In genomic region chr7:100559331-100559730, GRCm38 (mm10) we compare ENCODE assay signal across 33 mouse cellular contexts. TPM values are rescaled to one million over a fixed set of nuclear protein-coding genes. Genes with fewer than 3 reads are reported as not detected.
DNase-seq lines count a peak whose midpoint lies in the region; ATAC-seq and TF ChIP-seq lines count a peak whose summit lies in the region.
"Had no signal": no experiment of that assay in that cellular context is flagged by ENCODE, and none has a peak within 500 bp of the region (broad histone marks: within the 10 kb centered on the region; RNA-seq: fewer than 3 reads in every experiment).

No protein-coding gene starts in this region.

- no peak overlapping the region for H3K9ac ChIP-seq in MEL (ENCODE audit: control insufficient read depth, low read depth, low read length, poor library complexity, severe bottlenecking)
- 0 out of 2 replicates have a peak overlapping the region, but pooled peaks have one; percentile 27 for H3K9ac ChIP-seq in liver, embryonic 12.5 days
- no peak overlapping the region for H3K9ac ChIP-seq in liver, postnatal 0 days (replicated peaks)
- H3K9ac ChIP-seq: embryonic facial prominence, embryonic 13.5 days; forebrain, embryonic 13.5 days; hindbrain, embryonic 12.5 days; intestine, embryonic 15.5 days; lung, embryonic 14.5 days; neural tube, embryonic 12.5 days had no signal

- H3K4me3 ChIP-seq in MEL (ENCODE audit: control insufficient read depth in 1 of 2, insufficient read depth in 1 of 2, low read depth in 2 of 2, low read length in 2 of 2), result no peak overlapping the region
- H3K4me3 ChIP-seq in liver, embryonic 12.5 days, result no peak overlapping the region
- H3K4me3 ChIP-seq in liver, postnatal 0 days (ENCODE audit: low read depth, low read length), result no peak overlapping the region
- H3K4me3 ChIP-seq in cerebellum, adult 2 months (replicated peaks; ENCODE audit: insufficient read depth, low read depth, low read length), result no peak overlapping the region
- H3K4me3 ChIP-seq: embryonic facial prominence, embryonic 13.5 days; forebrain, embryonic 13.5 days; hindbrain, embryonic 12.5 days; intestine, embryonic 15.5 days; myocyte; neural tube, embryonic 12.5 days had no signal

- TF ChIP-seq POLR2A in MEL (IDR thresholded peaks at IDR 0.05; ENCODE audit: control insufficient read depth in 1 of 2, insufficient read depth in 1 of 2, low read depth in 1 of 2, low read length in 2 of 2, poor library complexity in 1 of 2), result no peak
- TF ChIP-seq POLR2A in cerebellum, adult 2 months (IDR thresholded peaks at IDR 0.05; ENCODE audit: borderline replicate concordance, insufficient read depth, low read length), result no peak

- H3K4me2 ChIP-seq in liver, embryonic 12.5 days, result peak overlapping the region; percentile 49
- H3K4me2 ChIP-seq in liver, postnatal 0 days (ENCODE audit: low read depth, low read length), result peak overlapping the region; percentile 40
- H3K4me2 ChIP-seq: embryonic facial prominence, embryonic 13.5 days; forebrain, embryonic 13.5 days; heart, embryonic 11.5 days; hindbrain, embryonic 12.5 days; intestine, embryonic 15.5 days; lung, embryonic 14.5 days; midbrain, embryonic 11.5 days; neural tube, embryonic 12.5 days had no signal

- H3K4me1 ChIP-seq in MEL (ENCODE audit: control insufficient read depth in 1 of 2, insufficient read depth in 2 of 2, low read length in 2 of 2), result 0 out of 4 replicates have a peak, but pooled peaks cover 0 to 3% of the 10 kb centered on the region in 2 experiments
- H3K4me1 ChIP-seq in liver, embryonic 12.5 days, result peaks cover 47% of the 10 kb centered on the region
- H3K4me1 ChIP-seq in liver, postnatal 0 days (ENCODE audit: insufficient read depth), result peaks cover 14% of the 10 kb centered on the region
- H3K4me1 ChIP-seq in cerebellum, adult 2 months (ENCODE audit: control insufficient read depth, insufficient read depth, low read length), result peaks cover 4% of the 10 kb centered on the region

- H3K79me2 ChIP-seq in MEL (ENCODE audit: control insufficient read depth, insufficient read depth, low read length, poor library complexity), result no peaks in the 10 kb centered on the region

- no peak for TF ChIP-seq CTCF in MEL (IDR thresholded peaks at IDR 0.05 in 2 of 3, conservative IDR thresholded peaks at IDR 0.05 in 1 of 3; ENCODE audit: control insufficient read depth in 1 of 3, insufficient read depth in 1 of 3, low read depth in 2 of 3, low read length in 3 of 3, poor library complexity in 1 of 3, severe bottlenecking in 1 of 3)
- TF ChIP-seq CTCF in liver, postnatal 0 days (IDR thresholded peaks at IDR 0.05; ENCODE audit: low read depth), result no peak
- no peak for TF ChIP-seq CTCF in cerebellum, adult 2 months (IDR thresholded peaks at IDR 0.05; ENCODE audit: borderline replicate concordance, insufficient read depth, low read depth, low read length)

- peaks cover 0 to 4% of the 10 kb centered on the region in 2 experiments; a peak in 3 of 4 replicates for H3K36me3 ChIP-seq in MEL (ENCODE audit: control insufficient read depth in 1 of 2, insufficient read depth in 2 of 2, low read length in 2 of 2)
- peaks cover 15% of the 10 kb centered on the region; the same call in 1 of the 2 replicates for H3K36me3 ChIP-seq in liver, embryonic 12.5 days
- H3K36me3 ChIP-seq in liver, postnatal 0 days (replicated peaks; ENCODE audit: insufficient read depth, low read length), result peaks cover 3% of the 10 kb centered on the region
- H3K36me3 ChIP-seq: hindbrain, embryonic 12.5 days; neural tube, embryonic 12.5 days had no signal

- 0 out of 4 replicates have a peak, but pooled peaks have one; percentile 9 to 24 for TF ChIP-seq EP300 in MEL (IDR thresholded peaks at IDR 0.05; ENCODE audit: low read depth in 1 of 2, low read length in 2 of 2)
- peak; percentile 71; the same call in 1 of the 2 replicates for TF ChIP-seq EP300 in liver, postnatal 0 days (IDR thresholded peaks at IDR 0.05; ENCODE audit: low read depth)

- DNase-seq in MEL (ENCODE audit: low read depth, low spot score), result peak; percentile 32
- no peak for DNase-seq in liver, postnatal 0 days
- DNase-seq in thymus, postnatal 14 days, result no peak
- DNase-seq in cerebellum, postnatal 14 days, result no peak
- no peak for DNase-seq in cerebellum, adult 2 months
- DNase-seq: adrenal gland, postnatal 14 days; cerebellum, adult 8-10 months; cerebellum, postnatal 36 days; embryo, embryonic 11 days; gastrocnemius, postnatal 10 days; heart, postnatal 36 days; kidney, adult 2 months; kidney, postnatal 4 days; layer of hippocampus, postnatal 36 days; left cerebral cortex, postnatal 4 days; lung, embryonic 14.5 days; lung, postnatal 14 days; thymus, adult 2 months; thymus, postnatal 4 days had no signal

- H3K27ac ChIP-seq in MEL (ENCODE audit: control insufficient read depth, low read depth, low read length), result no peak overlapping the region
- H3K27ac ChIP-seq in liver, embryonic 12.5 days, result peak overlapping the region; percentile 66
- no peak overlapping the region for H3K27ac ChIP-seq in liver, postnatal 0 days (ENCODE audit: low read depth)
- H3K27ac ChIP-seq in cerebellum, adult 2 months (ENCODE audit: insufficient read depth, low read length), result no peak overlapping the region
- H3K27ac ChIP-seq: embryonic facial prominence, embryonic 13.5 days; forebrain, embryonic 13.5 days; hindbrain, embryonic 12.5 days; hindbrain, postnatal 0 days; intestine, embryonic 15.5 days; kidney, postnatal 0 days; neural tube, embryonic 12.5 days had no signal

- TF ChIP-seq RAD21 in MEL (IDR thresholded peaks at IDR 0.05; ENCODE audit: low read depth, low read length), result no peak

- no peaks in the 10 kb centered on the region for H3K27me3 ChIP-seq in MEL (ENCODE audit: control insufficient read depth in 1 of 2, insufficient read depth in 2 of 2, low read length in 2 of 2)
- H3K27me3 ChIP-seq in liver, embryonic 12.5 days (replicated peaks), result no peaks in the 10 kb centered on the region
- no peaks in the 10 kb centered on the region for H3K27me3 ChIP-seq in liver, postnatal 0 days (ENCODE audit: insufficient read depth, low read length)
- no peaks in the 10 kb centered on the region for H3K27me3 ChIP-seq in cerebellum, adult 2 months (ENCODE audit: control insufficient read depth, insufficient read depth, low read length)
- H3K27me3 ChIP-seq: embryonic facial prominence, embryonic 13.5 days; forebrain, embryonic 13.5 days; hindbrain, embryonic 12.5 days; intestine, embryonic 15.5 days; neural tube, embryonic 12.5 days had no signal

- WGBS in liver, embryonic 12.5 days (ENCODE audit: insufficient replicate concordance), result 57% methylated on average over 4 of the region's 4 CpGs
- WGBS in liver, postnatal 0 days (ENCODE audit: insufficient replicate concordance), result 60% methylated on average over 4 of the region's 4 CpGs
- WGBS in cerebellum, adult 2 months, result 85% methylated on average over 4 of the region's 4 CpGs

- no peaks in the 10 kb centered on the region for H3K9me3 ChIP-seq in MEL (replicated peaks; ENCODE audit: insufficient read depth, low read length)
- H3K9me3 ChIP-seq in liver, embryonic 12.5 days (replicated peaks), result no peaks in the 10 kb centered on the region
- H3K9me3 ChIP-seq in liver, postnatal 0 days (ENCODE audit: low read length), result no peaks in the 10 kb centered on the region
- H3K9me3 ChIP-seq: embryonic facial prominence, embryonic 13.5 days; forebrain, embryonic 13.5 days; hindbrain, embryonic 12.5 days; intestine, embryonic 15.5 days; neural tube, embryonic 12.5 days had no signal

- peak; percentile 83 for ATAC-seq in erythroblast, adult 5-6 weeks (replicated peaks; ENCODE audit: low FRiP score, poor library complexity, severe bottlenecking)
- ATAC-seq in liver, embryonic 12.5 days, result peak; percentile 86
- 0 out of 2 replicates have a peak, but pooled peaks have one; percentile 8 for ATAC-seq in liver, postnatal 0 days
- ATAC-seq: forebrain, embryonic 13.5 days; hindbrain, postnatal 0 days; intestine, embryonic 15.5 days; midbrain, embryonic 16.5 days had no signal

RNA-seq across cellular contexts. Expression of gene Coa4, which starts 22.5 kb away (rescaled TPM):
- 6.1 and 8.1 TPM in 2 replicates for total RNA-seq in MEL (2012; rRNA removed)
- 10 to 100 TPM in 1 of 2 experiments, not detected in 1; 13.8 TPM for polyA plus RNA-seq in MEL (2012; ENCODE audit: insufficient read depth in 1 of 2, insufficient read length in 2 of 2, low read depth in 1 of 2, low replicate concordance in 2 of 2, missing spikeins in 1 of 2)
- 1.7 and 4.0 TPM in 2 replicates for total RNA-seq in erythroblast, adult 5-6 weeks (2015; ENCODE audit: low replicate concordance)
- 6.7 and 9.8 TPM in 2 replicates for total RNA-seq in erythroblast, adult 5-6 weeks (2017; ENCODE audit: low replicate concordance)
- polyA plus RNA-seq in liver, embryonic 12.5 days (2016; fragmentation: Nextera tagmentation; extraction: Ambion mirVana), result 15.1 and 18.1 TPM in 2 replicates
- polyA plus RNA-seq in liver, postnatal 0 days (2015; fragmentation: Nextera tagmentation; extraction: Ambion mirVana), result 11.9 and 12.4 TPM in 2 replicates
- 12.7 and 13.0 TPM in 2 replicates for polyA plus RNA-seq in cerebellum, adult 2 months (2012; rRNA removed)

RNA-seq across cellular contexts. Expression of gene Dnajb13, which starts 44.6 kb away (rescaled TPM):
- total RNA-seq in MEL (2012; rRNA removed), result 2.0 and 2.2 TPM in 2 replicates
- 1 to 10 TPM in 1 of 2 experiments, not detected in 1; 3.6 TPM for polyA plus RNA-seq in MEL (2012; ENCODE audit: insufficient read depth in 1 of 2, insufficient read length in 2 of 2, low read depth in 1 of 2, low replicate concordance in 2 of 2, missing spikeins in 1 of 2)
- 1.5 TPM in 1 of 2 replicates, not detected in the other for total RNA-seq in erythroblast, adult 5-6 weeks (2015; ENCODE audit: low replicate concordance)
- total RNA-seq in erythroblast, adult 5-6 weeks (2017; ENCODE audit: low replicate concordance), result 2.6 and 9.2 TPM in 2 replicates
- 2.5 TPM in 2 replicates for polyA plus RNA-seq in liver, embryonic 12.5 days (2016; fragmentation: Nextera tagmentation; extraction: Ambion mirVana)
- 1.0 and 1.8 TPM in 2 replicates for polyA plus RNA-seq in liver, postnatal 0 days (2015; fragmentation: Nextera tagmentation; extraction: Ambion mirVana)
- polyA plus RNA-seq in cerebellum, adult 2 months (2012; rRNA removed), result 1.1 and 1.2 TPM in 2 replicates
- total RNA-seq: gastrocnemius, postnatal 10 days; granulocyte monocyte progenitor cell, adult 5-6 weeks; heart, postnatal 36 days had no signal

RNA-seq across cellular contexts. Expression of gene Rab6a, which starts 47.9 kb away (rescaled TPM):
- total RNA-seq in MEL (2012; rRNA removed), result 43.2 and 45.1 TPM in 2 replicates
- 10 to 100 TPM; 58.4 to 92.8 TPM for polyA plus RNA-seq in MEL (2012; ENCODE audit: insufficient read depth in 1 of 2, insufficient read length in 2 of 2, low read depth in 1 of 2, low replicate concordance in 2 of 2, missing spikeins in 1 of 2)
- 60.5 and 60.6 TPM in 2 replicates for total RNA-seq in erythroblast, adult 5-6 weeks (2015; ENCODE audit: low replicate concordance)
- 62.5 and 81.7 TPM in 2 replicates for total RNA-seq in erythroblast, adult 5-6 weeks (2017; ENCODE audit: low replicate concordance)
- polyA plus RNA-seq in liver, embryonic 12.5 days (2016; fragmentation: Nextera tagmentation; extraction: Ambion mirVana), result 60.7 and 62.0 TPM in 2 replicates
- polyA plus RNA-seq in liver, postnatal 0 days (2015; fragmentation: Nextera tagmentation; extraction: Ambion mirVana), result 44.8 and 51.0 TPM in 2 replicates
- polyA plus RNA-seq in cerebellum, adult 2 months (2012; rRNA removed), result 252 and 259 TPM in 2 replicates

RNA-seq across cellular contexts. Expression of gene Mrpl48, which starts 48.8 kb away (rescaled TPM):
- 39.5 and 45.5 TPM in 2 replicates for total RNA-seq in MEL (2012; rRNA removed)
- 10 to 100 TPM in 1 of 2 experiments, not detected in 1; 67.3 TPM for polyA plus RNA-seq in MEL (2012; ENCODE audit: insufficient read depth in 1 of 2, insufficient read length in 2 of 2, low read depth in 1 of 2, low replicate concordance in 2 of 2, missing spikeins in 1 of 2)
- total RNA-seq in erythroblast, adult 5-6 weeks (2015; ENCODE audit: low replicate concordance), result 3.5 and 27.4 TPM in 2 replicates
- 7.1 and 40.0 TPM in 2 replicates for total RNA-seq in erythroblast, adult 5-6 weeks (2017; ENCODE audit: low replicate concordance)
- 53.2 and 56.3 TPM in 2 replicates for polyA plus RNA-seq in liver, embryonic 12.5 days (2016; fragmentation: Nextera tagmentation; extraction: Ambion mirVana)
- 52.5 and 54.5 TPM in 2 replicates for polyA plus RNA-seq in liver, postnatal 0 days (2015; fragmentation: Nextera tagmentation; extraction: Ambion mirVana)
- polyA plus RNA-seq in cerebellum, adult 2 months (2012; rRNA removed), result 95.5 and 96.5 TPM in 2 replicates

Comparison
In these comparisons a context has a peak if more than half of its experiments do, and no peak if none do; other contexts are left out.
1. ATAC-seq: peak in every context shown above with its lines; median percentile 86 in liver, embryonic 12.5 days; 83 in erythroblast, adult 5-6 weeks; 8 in liver, postnatal 0 days.